In genomic region chr10:17522026-17522541, GRCm38 (mm10) we compare ENCODE assay signal across 10 mouse cellular contexts.
A peak's percentile ranks its signal among the peaks of the same experiment; 100 is the strongest.
DNase-seq lines count a peak whose midpoint lies in the region; ATAC-seq and TF ChIP-seq lines count a peak whose summit lies in the region.
"Had no signal": no experiment of that assay in that cellular context is flagged by ENCODE, and none has a peak within 500 bp of the region (broad histone marks: within the 10 kb centered on the region; RNA-seq: fewer than 3 reads in every experiment).

No protein-coding gene starts in this region.

- no peak for ATAC-seq in hindbrain, postnatal 0 days
- ATAC-seq in hindbrain, embryonic 16.5 days, result no peak
- no peak for ATAC-seq in liver, postnatal 0 days
- ATAC-seq in stomach, postnatal 0 days (ENCODE audit: low FRiP score, low TSS enrichment), result peak; percentile 79
- ATAC-seq: Patski had no signal

- WGBS in hindbrain, postnatal 0 days, result 29% methylated on average over 5 of the region's 5 CpGs
- 38% methylated on average over 5 of the region's 5 CpGs for WGBS in hindbrain, embryonic 16.5 days
- 23% methylated on average over 5 of the region's 5 CpGs for WGBS in liver, postnatal 0 days (ENCODE audit: insufficient replicate concordance)
- WGBS in stomach, postnatal 0 days, result 23% methylated on average over 5 of the region's 5 CpGs
- 7% methylated on average over 5 of the region's 5 CpGs for WGBS in thymus, adult 2 months

- no peaks in the 10 kb centered on the region for H3K4me1 ChIP-seq in hindbrain, postnatal 0 days (ENCODE audit: insufficient read depth, low read length)
- H3K4me1 ChIP-seq in hindbrain, embryonic 16.5 days (ENCODE audit: control insufficient read depth, insufficient read depth, low read depth, low read length), result no peaks in the 10 kb centered on the region
- H3K4me1 ChIP-seq in liver, postnatal 0 days (ENCODE audit: insufficient read depth), result peaks cover 10% of the 10 kb centered on the region
- H3K4me1 ChIP-seq in stomach, postnatal 0 days (replicated peaks; ENCODE audit: control insufficient read depth, insufficient read depth), result no peaks in the 10 kb centered on the region
- H3K4me1 ChIP-seq in thymus, adult 2 months (replicated peaks; ENCODE audit: control insufficient read depth, insufficient read depth, low read length), result no peaks in the 10 kb centered on the region
- H3K4me1 ChIP-seq: liver, embryonic 13.5 days had no signal

- no peak for TF ChIP-seq EP300 in liver, postnatal 0 days (IDR thresholded peaks at IDR 0.05; ENCODE audit: low read depth)
- no peak for TF ChIP-seq EP300 in stomach, postnatal 0 days (optimal IDR thresholded peaks at IDR 0.05)

- peak; percentile 27 for DNase-seq in hindbrain, postnatal 0 days (ENCODE audit: low spot score)
- peak; percentile 57 for DNase-seq in brain, embryonic 14.5 days (ENCODE audit: low read depth)
- peak; percentile 54 for DNase-seq in fibroblast of lung, adult 2 months (ENCODE audit: low read depth)
- peak; percentile 72 for DNase-seq in kidney, adult 18-20 months
- DNase-seq in liver, postnatal 0 days, result peak; percentile 41
- peak; percentile 50 for DNase-seq in stomach, postnatal 0 days (ENCODE audit: low spot score)
- DNase-seq in thymus, adult 2 months, result no peak
- DNase-seq: liver, embryonic 13.5 days had no signal

- no peak overlapping the region for H3K4me3 ChIP-seq in hindbrain, postnatal 0 days (ENCODE audit: low read length)
- no peak overlapping the region for H3K4me3 ChIP-seq in hindbrain, embryonic 16.5 days (ENCODE audit: low read length)
- H3K4me3 ChIP-seq in liver, postnatal 0 days (ENCODE audit: low read depth, low read length), result no peak overlapping the region
- no peak overlapping the region for H3K4me3 ChIP-seq in stomach, postnatal 0 days (ENCODE audit: low read depth, low read length)
- H3K4me3 ChIP-seq in thymus, adult 2 months (ENCODE audit: control insufficient read depth, insufficient read depth, low read length), result no peak overlapping the region
- H3K4me3 ChIP-seq: liver, embryonic 13.5 days had no signal

- H3K4me2 ChIP-seq in hindbrain, postnatal 0 days (ENCODE audit: low read depth, low read length), result 0 out of 2 replicates have a peak overlapping the region, but pooled peaks have one; percentile 30
- no peak overlapping the region for H3K4me2 ChIP-seq in hindbrain, embryonic 16.5 days (ENCODE audit: low read length)
- H3K4me2 ChIP-seq in liver, postnatal 0 days (ENCODE audit: low read depth, low read length), result peak overlapping the region; percentile 30; the same call in 1 of the 2 replicates
- H3K4me2 ChIP-seq in stomach, postnatal 0 days (replicated peaks; ENCODE audit: low read depth), result no peak overlapping the region
- H3K4me2 ChIP-seq: liver, embryonic 13.5 days had no signal

- H3K27me3 ChIP-seq in hindbrain, postnatal 0 days (ENCODE audit: insufficient read depth, low read length), result no peaks in the 10 kb centered on the region
- no peaks in the 10 kb centered on the region for H3K27me3 ChIP-seq in hindbrain, embryonic 16.5 days (replicated peaks; ENCODE audit: control insufficient read depth, insufficient read depth, low read length)
- no peaks in the 10 kb centered on the region for H3K27me3 ChIP-seq in liver, postnatal 0 days (ENCODE audit: insufficient read depth, low read length)
- no peaks in the 10 kb centered on the region for H3K27me3 ChIP-seq in stomach, postnatal 0 days (ENCODE audit: control insufficient read depth, insufficient read depth, low read length)
- no peaks in the 10 kb centered on the region for H3K27me3 ChIP-seq in thymus, adult 2 months (ENCODE audit: control insufficient read depth, insufficient read depth, low read length)
- H3K27me3 ChIP-seq: liver, embryonic 13.5 days; Patski had no signal

- TF ChIP-seq POLR2A in brain, embryonic 14.5 days (IDR thresholded peaks at IDR 0.05; ENCODE audit: borderline replicate concordance, extremely low read depth, insufficient read depth, insufficient read length, poor library complexity, severe bottlenecking), result no peak
- TF ChIP-seq POLR2A in thymus, adult 2 months (IDR thresholded peaks at IDR 0.05; ENCODE audit: control insufficient read depth, extremely low read depth, insufficient read depth, low read length, poor library complexity), result no peak

- H3K36me3 ChIP-seq in hindbrain, postnatal 0 days (ENCODE audit: insufficient read depth, low read length), result no peaks in the 10 kb centered on the region
- no peaks in the 10 kb centered on the region for H3K36me3 ChIP-seq in hindbrain, embryonic 16.5 days (ENCODE audit: control insufficient read depth, insufficient read depth, low read length)
- H3K36me3 ChIP-seq in liver, postnatal 0 days (replicated peaks; ENCODE audit: insufficient read depth, low read length), result no peaks in the 10 kb centered on the region
- H3K36me3 ChIP-seq in stomach, postnatal 0 days (ENCODE audit: control insufficient read depth, insufficient read depth, low read length), result no peaks in the 10 kb centered on the region
- H3K36me3 ChIP-seq in thymus, adult 2 months (ENCODE audit: control insufficient read depth, insufficient read depth, low read length), result no peaks in the 10 kb centered on the region
- H3K36me3 ChIP-seq: liver, embryonic 13.5 days had no signal

- no peaks in the 10 kb centered on the region for H3K9me3 ChIP-seq in hindbrain, postnatal 0 days (ENCODE audit: low read length)
- no peaks in the 10 kb centered on the region for H3K9me3 ChIP-seq in hindbrain, embryonic 16.5 days (ENCODE audit: control insufficient read depth, low read length)
- H3K9me3 ChIP-seq in liver, postnatal 0 days (ENCODE audit: low read length), result no peaks in the 10 kb centered on the region
- no peaks in the 10 kb centered on the region for H3K9me3 ChIP-seq in stomach, postnatal 0 days (ENCODE audit: control insufficient read depth, low read length)
- H3K9me3 ChIP-seq: liver, embryonic 13.5 days had no signal

- no peak overlapping the region for H3K27ac ChIP-seq in hindbrain, postnatal 0 days
- H3K27ac ChIP-seq in hindbrain, embryonic 16.5 days (ENCODE audit: low read depth, low read length), result no peak overlapping the region
- H3K27ac ChIP-seq in liver, postnatal 0 days (ENCODE audit: low read depth), result peak overlapping the region; percentile 37
- no peak overlapping the region for H3K27ac ChIP-seq in stomach, postnatal 0 days (replicated peaks)
- no peak overlapping the region for H3K27ac ChIP-seq in thymus, adult 2 months (ENCODE audit: control insufficient read depth, insufficient read depth, low read length)
- H3K27ac ChIP-seq: liver, embryonic 13.5 days had no signal

- no peak overlapping the region for H3K9ac ChIP-seq in hindbrain, postnatal 0 days (replicated peaks; ENCODE audit: low read length)
- no peak overlapping the region for H3K9ac ChIP-seq in hindbrain, embryonic 16.5 days (ENCODE audit: low read depth, low read length)
- H3K9ac ChIP-seq in liver, postnatal 0 days (replicated peaks), result no peak overlapping the region
- H3K9ac ChIP-seq in stomach, postnatal 0 days (ENCODE audit: low read length), result no peak overlapping the region
- H3K9ac ChIP-seq: liver, embryonic 13.5 days had no signal

- no peak for TF ChIP-seq CTCF in hindbrain, postnatal 0 days (IDR thresholded peaks at IDR 0.05; ENCODE audit: low read depth)
- TF ChIP-seq CTCF in brain, embryonic 14.5 days (IDR thresholded peaks at IDR 0.05; ENCODE audit: borderline replicate concordance, extremely low read depth, insufficient read depth, insufficient read length), result no peak
- no peak for TF ChIP-seq CTCF in liver, postnatal 0 days (IDR thresholded peaks at IDR 0.05; ENCODE audit: low read depth)
- TF ChIP-seq CTCF in stomach, postnatal 0 days (IDR thresholded peaks at IDR 0.05; ENCODE audit: low read depth), result no peak
- no peak for TF ChIP-seq CTCF in thymus, adult 2 months (IDR thresholded peaks at IDR 0.05; ENCODE audit: borderline replicate concordance, control insufficient read depth, extremely low read depth, insufficient read depth, low read length, poor library complexity)

Comparison
In these comparisons a context has a peak if more than half of its experiments do, and no peak if none do; other contexts are left out.
1. H3K4me2 ChIP-seq: peak in hindbrain, postnatal 0 days (single experiment) and liver, postnatal 0 days (single experiment); none in hindbrain, embryonic 16.5 days (single experiment) and stomach, postnatal 0 days (single experiment).